In the genomic region with DNA sequence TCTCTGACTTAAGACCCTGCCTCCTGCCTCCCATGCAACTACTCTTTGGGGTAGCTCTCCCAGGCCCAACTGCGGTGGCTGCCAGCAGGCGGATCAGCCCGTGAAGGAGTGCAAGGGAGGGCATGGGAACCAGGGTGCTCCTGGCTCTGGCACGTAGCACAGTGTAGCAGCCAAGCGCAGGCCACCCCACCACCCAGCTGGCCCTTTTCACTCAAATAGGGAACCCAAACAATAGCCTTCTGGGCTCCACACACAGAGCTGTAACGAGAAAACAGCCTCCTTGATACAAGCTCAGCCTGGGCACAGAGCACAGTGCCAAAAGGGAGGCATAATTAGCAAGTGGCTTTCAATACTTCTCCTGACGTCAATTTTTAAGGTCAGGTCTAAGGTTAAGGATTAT, we compare ENCODE assay signal across 8 mouse cellular contexts.
DNase-seq lines count a peak whose midpoint lies in the region; ATAC-seq lines count a peak whose summit lies in the region.

No protein-coding gene starts in this region.

- no peaks in the 10 kb centered on the region for H3K9me3 ChIP-seq in hindbrain, embryonic 15.5 days
- H3K9me3 ChIP-seq in midbrain, embryonic 13.5 days = no peaks in the 10 kb centered on the region

- no peak overlapping the region for H3K9ac ChIP-seq in hindbrain, embryonic 15.5 days
- H3K9ac ChIP-seq in midbrain, embryonic 13.5 days (replicated peaks) = no peak overlapping the region

- 37% methylated on average over 7 of the region's 7 CpGs for WGBS in hindbrain, embryonic 15.5 days
- 30% methylated on average over 7 of the region's 7 CpGs for WGBS in midbrain, embryonic 13.5 days

- H3K27me3 ChIP-seq in hindbrain, embryonic 15.5 days = no peaks in the 10 kb centered on the region
- no peaks in the 10 kb centered on the region for H3K27me3 ChIP-seq in midbrain, embryonic 13.5 days

- H3K27ac ChIP-seq in hindbrain, embryonic 15.5 days (replicated peaks) = peak overlapping the region; percentile 11; the same call in 1 of the 2 replicates
- 0 out of 2 replicates have a peak overlapping the region, but pooled peaks have one; percentile 6 for H3K27ac ChIP-seq in midbrain, embryonic 13.5 days

- no peak overlapping the region for H3K4me3 ChIP-seq in hindbrain, embryonic 15.5 days
- H3K4me3 ChIP-seq in midbrain, embryonic 13.5 days (replicated peaks) = no peak overlapping the region

- ATAC-seq in hindbrain, embryonic 15.5 days (ENCODE audit: low FRiP score, low read depth) = peak; percentile 89
- ATAC-seq in midbrain, embryonic 13.5 days = peak; percentile 93
- no peak for ATAC-seq in megakaryocyte-erythroid progenitor cell, adult 5-6 weeks (replicated peaks; ENCODE audit: low FRiP score, low TSS enrichment, poor library complexity, severe bottlenecking)

- no peaks in the 10 kb centered on the region for H3K36me3 ChIP-seq in hindbrain, embryonic 15.5 days
- peaks cover 6% of the 10 kb centered on the region; the same call in 1 of the 2 replicates for H3K36me3 ChIP-seq in midbrain, embryonic 13.5 days

- DNase-seq in embryo, embryonic 10.5 days (ENCODE audit: low spot score) = peak; percentile 39
- no peak for DNase-seq in embryo, embryonic 10 days (ENCODE audit: low spot score)
- DNase-seq in brain, embryonic 18.5 days (ENCODE audit: low read depth, low spot score) = peak; percentile 28
- no peak for DNase-seq in adrenal gland, postnatal 4 days (ENCODE audit: low spot score in 2 of 2)
- no peak for DNase-seq in kidney, adult 8-10 months

- peaks cover 15% of the 10 kb centered on the region for H3K4me1 ChIP-seq in hindbrain, embryonic 15.5 days (replicated peaks)
- peaks cover 16% of the 10 kb centered on the region for H3K4me1 ChIP-seq in midbrain, embryonic 13.5 days (replicated peaks)

- H3K4me2 ChIP-seq in hindbrain, embryonic 15.5 days = no peak overlapping the region
- no peak overlapping the region for H3K4me2 ChIP-seq in midbrain, embryonic 13.5 days (replicated peaks)

Comparison
In these comparisons a context has a peak if more than half of its experiments do, and no peak if none do; other contexts are left out.
1. DNase-seq: peak in embryo, embryonic 10.5 days (single experiment) and brain, embryonic 18.5 days (single experiment); none in embryo, embryonic 10 days (single experiment), adrenal gland, postnatal 4 days (0 of 2) and kidney, adult 8-10 months (0 of 2).